Mouse (Mus musculus) lung, postnatal 14 days (tissue): ENCODE results near the gene Apof.
"Not testable (repeated sequence)": the region's sequence is repeated elsewhere in the genome, so short reads cannot be mapped to it uniquely, and the experiment has no call there.

Experiments
- DNase-seq: peaks from one replicate; pipeline ENCODE4 v3.0.0; 2021

Gene Apof

GRCm38 (mm10) chr10:128259946-128260345 is 8.5 kb upstream of the Apof start:
- no peak for DNase-seq

- not testable (repeated sequence) for DNase-seq
Measured at GRCm38 (mm10) chr10:128260376-128260775, 8.1 kb upstream of the Apof start.

DNA sequence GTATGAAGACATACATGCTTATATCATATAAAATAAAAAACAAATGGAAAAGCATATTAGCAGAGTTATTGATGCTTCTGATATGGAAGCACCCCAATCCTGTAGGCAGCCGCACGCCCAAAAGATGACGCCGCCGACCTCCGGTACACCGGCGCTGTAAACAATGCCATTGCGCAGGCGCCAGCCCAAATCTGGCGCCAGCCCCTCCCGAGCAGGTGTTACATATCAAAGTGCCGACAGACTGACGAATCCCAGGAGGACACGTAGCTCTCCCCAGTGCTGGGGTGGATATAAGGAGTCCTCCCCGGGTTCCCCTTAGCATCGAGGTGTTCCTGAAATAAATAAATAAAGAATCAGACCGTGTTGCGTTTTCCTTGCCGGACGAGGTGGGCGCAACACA is 6.2 kb upstream of the Apof start:
- no peak for DNase-seq

GRCm38 (mm10) chr10:128263393-128264310 is 4.8 kb upstream of the Apof start:
- no peak for DNase-seq

DNA sequence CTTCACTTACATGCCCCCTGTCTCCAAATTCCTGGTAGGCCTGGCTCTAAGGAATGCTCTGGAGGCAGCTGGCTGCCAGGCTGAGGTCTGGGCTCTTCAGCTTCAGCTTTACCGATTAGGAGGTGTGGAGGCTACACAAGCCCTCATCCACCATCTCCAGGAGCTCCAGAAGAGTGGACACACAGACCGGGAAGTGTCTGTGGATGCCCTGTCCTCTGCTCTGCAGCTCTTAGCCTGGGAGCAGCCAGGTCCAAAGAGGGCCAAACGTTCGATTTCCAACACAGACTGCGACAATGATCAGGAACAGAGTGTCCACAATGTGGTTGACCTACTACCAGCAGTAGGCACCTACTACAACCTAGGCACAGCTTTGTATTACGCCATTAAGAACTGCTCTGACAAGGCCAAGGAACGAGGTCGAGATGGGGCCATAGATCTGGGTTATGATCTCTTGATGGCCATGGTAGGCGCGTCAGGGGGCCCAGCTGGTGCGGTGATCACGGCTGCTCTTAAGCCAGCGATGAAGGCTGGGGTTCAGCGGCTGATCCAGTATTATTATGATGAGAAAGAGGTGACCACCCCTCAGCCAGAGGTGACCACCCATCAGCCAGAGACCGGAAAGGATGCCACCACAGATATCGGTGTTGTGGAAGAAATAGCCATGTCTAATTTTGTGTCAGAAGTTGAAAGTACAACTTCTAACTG is 887 bp downstream of the Apof start:
- DNase-seq, result no peak

DNA sequence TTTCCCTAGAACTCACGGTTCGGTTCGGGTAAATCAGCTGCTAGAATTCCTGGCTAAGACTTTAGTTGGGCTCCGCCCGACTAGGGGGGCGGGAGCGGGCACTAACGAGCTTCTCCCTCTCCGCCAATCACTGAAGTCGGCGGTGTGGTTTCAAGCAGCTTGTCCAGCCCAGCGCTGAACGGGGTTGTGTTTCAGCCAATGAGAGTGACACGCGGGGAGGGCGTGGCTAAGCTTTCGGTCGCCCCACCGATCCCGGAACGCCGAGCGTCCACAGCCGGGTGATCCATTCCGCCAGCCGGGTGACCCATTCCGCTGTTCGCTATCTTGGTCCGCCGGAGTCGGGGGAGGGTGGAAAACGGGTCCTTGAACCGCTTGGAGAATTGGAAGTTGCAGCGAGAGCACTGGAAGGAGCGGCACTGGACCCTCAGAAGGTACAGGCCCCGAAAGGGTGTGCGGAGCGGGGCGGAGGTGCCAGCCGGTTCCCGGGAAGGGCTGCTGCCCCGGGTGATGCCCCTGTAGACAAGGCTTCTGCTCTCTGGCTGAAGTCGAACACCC is 1.9 kb downstream of the Apof start, which contains the start of gene Stat2:
Stat2 (plus strand) TSS at position 273 of the 555 bp plus-strand sequence.
- DNase-seq, result peak; percentile 97

GRCm38 (mm10) chr10:128270866-128271265 is 2.4 kb downstream of the Apof start:
- no peak for DNase-seq

DNA sequence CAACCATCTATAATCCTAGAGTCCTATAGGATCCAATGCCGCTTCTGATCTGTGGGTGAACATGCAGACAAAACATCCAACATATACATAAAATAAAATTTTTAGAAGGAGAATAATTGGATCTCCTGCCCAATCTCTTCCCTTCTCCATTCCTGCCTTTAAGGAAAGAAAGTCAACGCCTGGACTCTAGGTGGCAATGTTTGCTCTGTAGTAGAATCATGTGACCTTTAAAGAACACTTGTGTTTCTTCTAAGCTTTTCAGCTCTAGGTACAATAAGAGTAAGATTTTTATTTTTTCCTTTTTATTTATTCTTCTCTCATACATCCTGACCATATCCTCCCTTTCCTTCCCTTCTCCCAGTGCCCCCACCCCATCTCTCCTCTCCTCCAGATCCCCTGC is 3.4 kb downstream of the Apof start:
- no peak for DNase-seq

- not testable (repeated sequence) for DNase-seq
Measured at GRCm38 (mm10) chr10:128272819-128273439, 4.5 kb downstream of the Apof start.

DNA sequence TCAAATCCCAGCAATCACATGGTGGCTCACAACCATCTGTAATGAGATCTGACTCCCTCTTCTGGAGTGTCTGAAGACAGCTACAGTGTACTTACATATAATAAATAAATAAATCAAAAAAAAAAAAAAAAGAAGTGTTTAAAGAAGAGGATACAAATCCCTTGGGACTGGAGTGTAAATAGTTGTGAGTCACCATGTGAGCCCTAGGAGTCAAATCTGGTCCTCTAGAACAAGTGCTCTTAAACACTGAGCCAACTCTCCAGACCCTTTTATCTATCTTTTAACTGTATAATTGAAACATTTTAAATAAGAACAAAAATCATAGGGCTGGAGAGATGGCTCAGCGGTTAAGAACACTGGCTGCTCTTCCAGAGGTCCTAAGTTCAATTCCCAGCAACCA is 6.9 kb downstream of the Apof start:
- not testable (repeated sequence) for DNase-seq

- DNase-seq, result no peak
Measured at GRCm38 (mm10) chr10:128278158-128278557, 9.7 kb downstream of the Apof start.

DNA sequence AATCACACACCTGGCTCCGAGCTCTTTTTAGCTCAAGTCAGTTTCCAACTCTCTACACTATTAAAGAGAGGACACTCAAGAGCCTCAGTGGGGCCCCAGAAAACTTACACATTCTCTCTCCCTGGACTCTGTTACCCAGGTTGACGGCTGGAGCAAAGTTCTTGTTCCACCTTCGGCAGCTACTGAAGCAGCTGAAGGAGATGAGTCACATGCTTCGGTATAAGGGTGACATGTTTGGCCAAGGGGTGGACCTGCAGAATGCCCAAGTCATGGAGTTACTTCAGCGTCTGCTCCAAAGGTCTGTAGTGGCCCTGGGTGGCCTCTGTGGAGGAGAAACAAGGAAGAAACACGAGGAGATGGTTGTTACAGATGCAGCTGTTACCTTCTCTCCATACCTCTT is 12.5 kb downstream of the Apof start:
- no peak for DNase-seq

GRCm38 (mm10) chr10:128281682-128282081 is 13.2 kb downstream of the Apof start:
- DNase-seq, result no peak

- DNase-seq, result no peak
Measured at GRCm38 (mm10) chr10:128282886-128283450, 14.5 kb downstream of the Apof start.

DNA sequence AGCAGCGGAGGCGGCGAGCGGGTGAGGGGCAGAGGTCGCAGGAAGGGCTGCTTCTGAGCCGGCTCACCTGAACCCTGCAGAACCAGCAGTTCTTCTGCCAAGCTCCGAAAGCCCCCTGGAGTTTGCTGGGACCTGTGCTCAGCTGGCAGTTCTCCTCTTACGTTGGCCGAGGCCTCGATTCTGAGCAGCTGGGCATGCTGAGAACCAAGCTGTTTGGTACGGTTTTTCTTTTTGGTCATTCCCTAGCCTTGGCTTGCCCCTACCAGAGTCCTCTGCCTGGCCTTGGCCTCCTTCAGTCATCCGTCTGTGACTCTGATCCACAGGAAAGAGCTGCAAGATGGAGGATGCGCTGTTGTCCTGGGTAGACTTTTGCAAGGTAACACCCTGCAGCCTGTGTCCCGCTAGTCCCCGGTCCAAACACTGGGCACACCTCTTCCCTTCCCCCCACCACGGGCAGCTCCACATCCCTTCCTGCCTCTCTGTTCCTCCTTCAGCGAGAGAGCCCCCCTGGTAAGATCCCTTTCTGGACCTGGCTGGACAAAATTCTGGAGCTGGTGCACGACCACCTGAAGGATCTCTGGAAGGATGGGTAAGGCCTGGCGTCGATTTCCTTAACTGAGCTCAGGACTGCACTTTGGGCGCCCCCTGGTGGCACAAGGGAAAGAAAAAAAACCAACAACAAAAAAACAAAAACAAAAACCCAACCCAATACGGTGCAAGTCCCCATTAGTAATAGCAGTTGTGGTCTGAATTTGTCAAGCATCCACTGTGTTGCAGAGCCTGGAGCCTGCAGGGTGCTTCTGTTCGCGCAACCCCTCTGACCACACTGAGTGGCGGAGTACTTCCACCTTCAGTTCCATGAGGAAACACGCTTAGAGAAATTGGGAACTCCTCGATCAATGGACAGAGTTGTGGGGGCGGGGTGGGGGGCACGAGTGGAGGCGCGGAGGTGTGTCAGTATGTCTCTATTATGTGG is 15.4 kb downstream of the Apof start:
- peak; percentile 73 for DNase-seq

- not testable (repeated sequence) for DNase-seq
Measured at GRCm38 (mm10) chr10:128290594-128290993, 22.1 kb downstream of the Apof start.

DNA sequence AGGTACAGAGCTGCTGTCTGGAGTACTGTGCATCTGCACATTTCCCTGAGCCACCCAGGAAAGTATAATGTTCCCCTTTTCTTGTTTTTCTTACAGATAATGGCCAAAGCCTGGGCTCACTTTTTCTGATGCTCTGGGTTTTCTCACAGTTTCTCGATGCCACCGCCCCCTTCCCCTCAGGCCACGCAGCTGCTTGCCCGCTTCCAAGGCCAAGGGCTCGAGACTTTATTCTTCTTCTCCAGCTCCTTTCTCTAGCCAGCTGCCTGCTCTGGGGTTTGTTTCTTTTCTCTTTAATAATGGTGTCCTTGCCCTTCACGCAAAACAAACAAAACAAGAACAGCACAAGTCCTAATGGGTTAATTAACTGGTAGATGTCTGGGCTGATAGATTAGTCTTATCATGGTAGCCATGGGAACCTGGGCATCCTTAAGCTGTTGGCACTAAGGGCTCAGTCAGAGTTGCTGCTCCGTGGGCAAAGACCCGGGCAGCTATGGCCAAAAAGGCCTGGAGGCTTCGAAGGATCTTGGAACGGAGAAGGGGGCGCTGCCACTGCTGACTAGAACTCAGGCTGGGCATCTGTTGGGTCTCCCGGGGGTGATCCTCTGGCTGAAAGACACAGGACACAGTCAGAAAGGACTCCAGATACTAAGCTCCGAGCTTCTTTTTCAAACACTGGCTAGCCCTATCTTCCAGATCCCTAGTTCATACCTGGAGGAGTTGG is 28.1 kb downstream of the Apof start:
- no peak for DNase-seq

- DNase-seq, result peak; percentile 11
Measured at GRCm38 (mm10) chr10:128297221-128297620, 28.8 kb downstream of the Apof start.

DNA sequence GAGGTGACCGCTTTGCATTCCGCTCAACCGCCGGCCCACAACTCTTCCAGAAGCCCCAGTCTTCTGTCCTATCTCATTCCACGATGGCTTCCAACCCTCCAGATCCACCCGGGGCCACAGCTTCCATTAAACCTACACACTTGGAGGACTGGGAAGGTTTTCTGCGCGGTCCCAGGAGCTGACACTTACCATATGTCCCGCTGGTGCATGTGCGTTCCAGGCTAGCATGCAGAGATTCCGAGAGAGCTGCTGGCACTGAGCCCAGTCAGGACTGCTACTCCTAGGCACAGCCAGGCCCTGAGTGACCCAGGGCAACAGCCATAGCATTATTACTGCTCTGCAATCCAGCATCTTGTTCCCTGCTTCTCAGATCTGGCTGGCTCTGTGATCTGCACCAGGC is 29.2 kb downstream of the Apof start:
- DNase-seq, result peak; percentile 29

DNA sequence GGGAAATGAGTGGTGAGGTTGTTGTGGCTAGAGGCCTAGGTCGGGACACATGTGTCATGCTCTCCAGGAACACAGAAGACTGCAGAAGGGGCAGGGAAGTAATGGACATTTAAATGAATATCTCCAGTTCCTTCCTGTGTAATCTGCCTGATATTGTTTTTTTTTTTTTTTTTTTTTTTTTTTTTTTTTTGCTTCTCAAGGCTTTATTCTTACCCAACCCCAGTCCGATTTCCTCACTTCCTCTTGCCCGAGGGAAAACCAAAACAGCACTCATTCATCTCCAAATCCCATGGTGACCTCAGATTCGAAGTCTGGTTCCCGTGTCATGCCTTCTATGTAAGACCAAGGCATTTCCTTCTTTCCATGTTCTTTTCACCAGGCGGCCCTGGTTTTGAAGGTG is 29.8 kb downstream of the Apof start:
- DNase-seq, result no peak

GRCm38 (mm10) chr10:128298702-128299171 is 30.3 kb downstream of the Apof start, which contains the start of gene Il23a:
Gene Il23a (minus strand): TSS chr10:128298752.
- DNase-seq, result no peak
